9 mouse cellular contexts compared by ENCODE assay signal in the genomic region with DNA sequence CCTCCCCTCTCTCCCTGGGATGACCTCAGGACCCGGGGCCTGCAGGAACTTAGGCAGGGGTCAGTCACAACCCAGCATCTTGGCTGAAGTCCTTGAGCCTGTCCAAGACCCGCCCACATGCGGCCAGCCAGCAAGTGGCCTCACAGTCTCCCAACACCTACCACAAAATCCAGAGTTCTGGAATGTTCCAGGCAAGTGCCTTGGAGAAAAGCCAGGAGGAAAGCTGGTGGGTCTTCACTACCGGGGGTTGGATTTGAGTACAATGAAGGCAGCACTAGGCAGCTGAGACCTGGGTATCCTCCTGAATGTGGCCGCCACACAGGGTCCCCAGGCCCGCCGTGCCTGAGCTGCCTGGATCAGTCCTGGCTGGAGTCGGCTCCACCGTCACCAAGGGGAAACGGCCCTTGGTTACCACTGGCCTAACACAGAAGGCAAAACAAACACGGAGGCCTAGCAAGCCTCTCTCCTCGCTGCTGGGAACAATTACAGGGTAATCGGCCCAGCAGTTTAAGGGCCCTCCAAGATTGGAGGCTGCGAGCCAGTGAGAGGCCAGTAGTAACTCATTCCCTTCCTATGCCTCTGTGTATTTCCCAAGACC. TPM values are rescaled to one million over a fixed set of nuclear protein-coding genes. Genes with fewer than 3 reads are reported as not detected.
A peak's percentile ranks its signal among the peaks of the same experiment; 100 is the strongest.
DNase-seq lines count a peak whose midpoint lies in the region; ATAC-seq and TF ChIP-seq lines count a peak whose summit lies in the region.
"Had no signal": no experiment of that assay in that cellular context is flagged by ENCODE, and none has a peak within 500 bp of the region (broad histone marks: within the 10 kb centered on the region; RNA-seq: fewer than 3 reads in every experiment).

No protein-coding gene starts in this region.

- H3K9me3 ChIP-seq in hindbrain, embryonic 15.5 days, result no peaks in the 10 kb centered on the region
- H3K9me3 ChIP-seq in liver, embryonic 13.5 days (replicated peaks), result no peaks in the 10 kb centered on the region

- no peak overlapping the region for H3K9ac ChIP-seq in liver, adult 2 months (ENCODE audit: low read depth, low read length)
- H3K9ac ChIP-seq in hindbrain, embryonic 15.5 days, result no peak overlapping the region
- H3K9ac ChIP-seq in liver, embryonic 13.5 days, result no peak overlapping the region

- no peak overlapping the region for H3K4me2 ChIP-seq in hindbrain, embryonic 15.5 days
- no peak overlapping the region for H3K4me2 ChIP-seq in liver, embryonic 13.5 days

- no peak for TF ChIP-seq POLR2A in liver, adult 2 months (IDR thresholded peaks at IDR 0.05; ENCODE audit: extremely low read depth, insufficient read depth, low read length)

- TF ChIP-seq CTCF in liver, adult 2 months (IDR thresholded peaks at IDR 0.05; ENCODE audit: low read depth, low read length), result no peak

- no peaks in the 10 kb centered on the region for H3K79me2 ChIP-seq in liver, adult 2 months (ENCODE audit: control insufficient read depth, insufficient read depth, low read length)

- H3K4me3 ChIP-seq in liver, adult 2 months (ENCODE audit: insufficient read depth, low read depth, low read length), result no peak overlapping the region
- no peak overlapping the region for H3K4me3 ChIP-seq in hindbrain, embryonic 15.5 days
- H3K4me3 ChIP-seq in liver, embryonic 13.5 days (replicated peaks), result no peak overlapping the region

- ATAC-seq in hindbrain, embryonic 15.5 days (ENCODE audit: low FRiP score, low read depth), result peak; percentile 74; the same call in 1 of the 2 replicates
- ATAC-seq in liver, embryonic 13.5 days (ENCODE audit: low read depth), result peak; percentile 21; the same call in 1 of the 2 replicates

- WGBS in liver, adult 2 months, result 58% methylated on average over 14 of the region's 14 CpGs
- 26% methylated on average over 14 of the region's 14 CpGs for WGBS in hindbrain, embryonic 15.5 days
- WGBS in liver, embryonic 13.5 days (ENCODE audit: insufficient replicate concordance), result 49% methylated on average over 14 of the region's 14 CpGs

- H3K27ac ChIP-seq in liver, adult 2 months (replicated peaks; ENCODE audit: insufficient read depth, low read depth, low read length), result peak overlapping the region; percentile 37; the same call in 1 of the 2 replicates
- H3K27ac ChIP-seq in hindbrain, embryonic 15.5 days (replicated peaks), result peak overlapping the region; percentile 71
- H3K27ac ChIP-seq in liver, embryonic 13.5 days, result no peak overlapping the region

- H3K4me1 ChIP-seq in liver, adult 2 months (ENCODE audit: control insufficient read depth, insufficient read depth, low read length), result no peaks in the 10 kb centered on the region
- peaks cover 31% of the 10 kb centered on the region for H3K4me1 ChIP-seq in hindbrain, embryonic 15.5 days (replicated peaks)
- no peaks in the 10 kb centered on the region; the same call in 1 of the 2 replicates for H3K4me1 ChIP-seq in liver, embryonic 13.5 days (replicated peaks)

- H3K36me3 ChIP-seq in liver, adult 2 months (ENCODE audit: control insufficient read depth, insufficient read depth, low read length), result no peaks in the 10 kb centered on the region
- H3K36me3 ChIP-seq in hindbrain, embryonic 15.5 days, result no peaks in the 10 kb centered on the region
- no peaks in the 10 kb centered on the region for H3K36me3 ChIP-seq in liver, embryonic 13.5 days

- peak; percentile 25 for DNase-seq in liver, adult 2 months (ENCODE audit: extremely low read depth, low read depth, low spot score)
- DNase-seq in liver (no peak), MN1 (ENCODE audit: low spot score) (no peak)
- peak; percentile 59 for DNase-seq in gastrocnemius, postnatal 10 days
- no peak for DNase-seq in liver, embryonic 13.5 days
- peak; percentile 49 for DNase-seq in ovary, postnatal 36 days (ENCODE audit: low spot score)
- no peak for DNase-seq in cerebellum, postnatal 14 days

- H3K27me3 ChIP-seq in liver, adult 2 months (ENCODE audit: control insufficient read depth, insufficient read depth, low read length), result no peaks in the 10 kb centered on the region
- H3K27me3 ChIP-seq in hindbrain, embryonic 15.5 days, result no peaks in the 10 kb centered on the region
- H3K27me3 ChIP-seq in liver, embryonic 13.5 days, result peaks cover 3% of the 10 kb centered on the region; the same call in 1 of the 2 replicates

RNA-seq across cellular contexts. Expression of a gene that starts 32.6 kb away (rescaled TPM):
- total RNA-seq in liver, adult 2 months (2014; rRNA removed), result 0.54 and 0.92 TPM in 2 replicates
- 0.91 and 1.3 TPM in 2 replicates for polyA plus RNA-seq in liver, adult 2 months (2012; rRNA removed)
- total RNA-seq in gastrocnemius, postnatal 10 days (2021), result 10 to 100 TPM; 18.9 to 21.1 TPM
- polyA plus RNA-seq in hindbrain, embryonic 15.5 days (2015; fragmentation: Nextera tagmentation; extraction: Ambion mirVana), result 7.4 and 9.5 TPM in 2 replicates
- 0.61 and 0.97 TPM in 2 replicates for polyA plus RNA-seq in liver, embryonic 13.5 days (2015; fragmentation: Nextera tagmentation; extraction: Ambion mirVana)
- total RNA-seq: common myeloid progenitor, adult 5-6 weeks had no signal

Comparison
In these comparisons a context has a peak if more than half of its experiments do, and no peak if none do; other contexts are left out.
1. DNase-seq: peak in liver, adult 2 months (single experiment), gastrocnemius, postnatal 10 days (single experiment) and ovary, postnatal 36 days (single experiment); none in liver (single experiment), liver, embryonic 13.5 days (single experiment), cerebellum, postnatal 14 days (0 of 2) and MN1 (single experiment).